Mouse (Mus musculus) CH12.LX (cell line): ENCODE results near the gene Lipt2.

Experiments used
- CHD1 ChIP-seq: IDR thresholded peaks from 2 replicates; pipeline ENCODE4 v1.6.1; 2012; ENCODE audit warnings: low read depth, low read length, improper control_type of control experiment, inconsistent platforms
- CHD2 ChIP-seq: IDR thresholded peaks from 2 replicates; pipeline ENCODE4 v1.6.1; 2011; ENCODE audit warnings: low read length, improper control_type of control experiment
- CTCF ChIP-seq, 2 experiments: IDR thresholded peaks in 1 of 2; conservative IDR thresholded peaks in 1 of 2; 2 replicates each; pipeline ENCODE4 v1.5.1; 2011 to 2012; ENCODE audit warnings: low read depth in 2 of 2, low read length in 2 of 2, improper control_type of control experiment in 1 of 2, inconsistent platforms in 1 of 2, mild to moderate bottlenecking in 1 of 2, moderate library complexity in 1 of 2
- EP300 ChIP-seq: IDR thresholded peaks from 2 replicates; pipeline ENCODE4 v1.6.1; 2011; ENCODE audit warnings: low read length, improper control_type of control experiment
- GABPA ChIP-seq: IDR thresholded peaks from 2 replicates; pipeline ENCODE4 v1.6.1; 2012; ENCODE audit warnings: low read depth, low read length, improper control_type of control experiment, inconsistent platforms; ENCODE audit not compliant: insufficient replicate concordance
- MEF2A ChIP-seq: IDR thresholded peaks from 2 replicates; pipeline ENCODE4 v1.6.1; 2014; ENCODE audit warnings: low read depth, mild to moderate bottlenecking, inconsistent platforms, low read length, improper control_type of control experiment, borderline replicate concordance
- POLR2A ChIP-seq: IDR thresholded peaks from 2 replicates; pipeline ENCODE4 v1.6.1; 2011; ENCODE audit warnings: low read depth, mild to moderate bottlenecking, improper control_type of control experiment, low read length
- RAD21 ChIP-seq: IDR thresholded peaks from 2 replicates; pipeline ENCODE4 v1.6.1; 2011; ENCODE audit warnings: low read depth, mild to moderate bottlenecking, low read length, improper control_type of control experiment, moderate library complexity
- TCF12 ChIP-seq: IDR thresholded peaks from 2 replicates; pipeline ENCODE4 v1.6.1; 2014; ENCODE audit warnings: low read depth, mild to moderate bottlenecking, inconsistent platforms, low read length, improper control_type of control experiment
- ZNF384 ChIP-seq: IDR thresholded peaks from 2 replicates; pipeline ENCODE4 v1.6.1; 2012; ENCODE audit warnings: low read depth, low read length, improper control_type of control experiment, inconsistent platforms

DNA sequence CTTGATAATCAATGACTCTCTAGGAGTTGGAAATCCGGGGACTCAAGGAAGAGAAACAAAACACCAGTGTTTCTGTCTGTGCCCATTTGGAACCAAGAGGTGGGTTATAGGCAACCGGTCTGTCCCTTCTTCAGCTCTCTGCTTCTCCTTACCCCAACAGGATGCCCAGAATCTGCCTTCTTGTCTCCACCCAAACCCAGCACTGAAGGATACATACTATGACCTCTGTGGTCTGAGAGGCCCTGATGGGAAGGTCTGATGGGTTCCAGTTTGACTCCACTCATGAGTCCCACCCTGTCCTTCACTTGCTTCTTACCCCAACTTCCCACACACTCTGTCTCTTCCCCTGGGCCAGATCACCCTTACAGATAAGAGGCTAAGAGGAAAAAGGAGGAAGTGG, 22.1 kb downstream of the Lipt2 start:
- TF ChIP-seq ZNF384 (no peak), POLR2A (no peak), RAD21 (no peak), TCF12 (no peak), MEF2A (no peak), GABPA (no peak), CHD1 (no peak), EP300 (no peak), CHD2 (no peak), CTCF (conservative IDR thresholded peaks at IDR 0.05 in 1 of 2, IDR thresholded peaks at IDR 0.05 in 1 of 2; ENCODE audit: low read depth in 2 of 2, low read length in 2 of 2) (no peak)
